Comparison of ENCODE assay signal across 9 mouse cellular contexts in genomic region chr11:108917422-108918324, GRCm38 (mm10). TPM values are rescaled to one million over a fixed set of nuclear protein-coding genes. Genes with fewer than 3 reads are reported as not detected.
DNase-seq lines count a peak whose midpoint lies in the region; ATAC-seq lines count a peak whose summit lies in the region.
"Had no signal": no experiment of that assay in that cellular context is flagged by ENCODE, and none has a peak within 500 bp of the region (broad histone marks: within the 10 kb centered on the region; RNA-seq: fewer than 3 reads in every experiment).

No protein-coding gene starts in this region.

- H3K4me3 ChIP-seq in intestine, embryonic 16.5 days (ENCODE audit: low read length): no peak overlapping the region
- H3K4me3 ChIP-seq in intestine, embryonic 15.5 days (replicated peaks): no peak overlapping the region
- peak overlapping the region; percentile 33 for H3K4me3 ChIP-seq in hindbrain, embryonic 10.5 days
- H3K4me3 ChIP-seq: liver, embryonic 15.5 days had no signal

- peaks cover 3% of the 10 kb centered on the region; the same call in 1 of the 2 replicates for H3K9me3 ChIP-seq in intestine, embryonic 16.5 days (ENCODE audit: control insufficient read depth, low read length)
- no peaks in the 10 kb centered on the region for H3K9me3 ChIP-seq in intestine, embryonic 15.5 days
- H3K9me3 ChIP-seq in hindbrain, embryonic 10.5 days: peaks cover 5% of the 10 kb centered on the region; the same call in 1 of the 2 replicates
- H3K9me3 ChIP-seq: liver, embryonic 15.5 days had no signal

- 28% methylated on average over 12 of the region's 12 CpGs for WGBS in intestine, embryonic 16.5 days
- 32% methylated on average over 12 of the region's 12 CpGs for WGBS in intestine, embryonic 15.5 days
- 7% methylated on average over 12 of the region's 12 CpGs for WGBS in hindbrain, embryonic 10.5 days

- ATAC-seq in intestine, embryonic 16.5 days: no peak
- ATAC-seq in intestine, embryonic 15.5 days: no peak

- peak; percentile 74 for DNase-seq in embryo, embryonic 10.5 days (ENCODE audit: low spot score)
- peak; percentile 75 for DNase-seq in hindbrain, embryonic 10.5 days (ENCODE audit: low spot score)
- DNase-seq in mesoderm, embryonic 11.5 days (ENCODE audit: low read depth, low spot score): peak; percentile 52
- no peak for DNase-seq in adrenal gland, postnatal 10 days
- no peak for DNase-seq in cerebellum, postnatal 25 days
- DNase-seq in cerebellum, postnatal 36 days: no peak

- H3K4me1 ChIP-seq in intestine, embryonic 16.5 days (ENCODE audit: control insufficient read depth, insufficient read depth, low read length): peaks cover 12% of the 10 kb centered on the region
- H3K4me1 ChIP-seq in intestine, embryonic 15.5 days (replicated peaks): 0 out of 2 replicates have a peak, but pooled peaks cover 8% of the 10 kb centered on the region
- H3K4me1 ChIP-seq in hindbrain, embryonic 10.5 days (replicated peaks): peaks cover 36% of the 10 kb centered on the region

- no peaks in the 10 kb centered on the region for H3K36me3 ChIP-seq in intestine, embryonic 16.5 days (ENCODE audit: control insufficient read depth, insufficient read depth, low read length)
- H3K36me3 ChIP-seq in intestine, embryonic 15.5 days: no peaks in the 10 kb centered on the region
- H3K36me3 ChIP-seq in hindbrain, embryonic 10.5 days: no peaks in the 10 kb centered on the region
- H3K36me3 ChIP-seq: liver, embryonic 15.5 days had no signal

- H3K4me2 ChIP-seq in intestine, embryonic 16.5 days (ENCODE audit: low read depth, low read length): no peak overlapping the region
- no peak overlapping the region for H3K4me2 ChIP-seq in intestine, embryonic 15.5 days (replicated peaks)
- H3K4me2 ChIP-seq: liver, embryonic 15.5 days had no signal

- peak overlapping the region; percentile 41; the same call in 1 of the 2 replicates for H3K27ac ChIP-seq in intestine, embryonic 16.5 days (ENCODE audit: low read length)
- no peak overlapping the region for H3K27ac ChIP-seq in intestine, embryonic 15.5 days
- peak overlapping the region; percentile 85 for H3K27ac ChIP-seq in hindbrain, embryonic 10.5 days
- H3K27ac ChIP-seq: liver, embryonic 15.5 days had no signal

- no peak overlapping the region for H3K9ac ChIP-seq in intestine, embryonic 16.5 days (ENCODE audit: low read depth, low read length)
- H3K9ac ChIP-seq in intestine, embryonic 15.5 days: no peak overlapping the region
- H3K9ac ChIP-seq: liver, embryonic 15.5 days had no signal

- H3K27me3 ChIP-seq in intestine, embryonic 16.5 days (replicated peaks; ENCODE audit: control insufficient read depth, insufficient read depth, low read length): 0 out of 2 replicates have a peak, but pooled peaks cover 4% of the 10 kb centered on the region
- no peaks in the 10 kb centered on the region for H3K27me3 ChIP-seq in intestine, embryonic 15.5 days (replicated peaks)
- H3K27me3 ChIP-seq in hindbrain, embryonic 10.5 days (ENCODE audit: insufficient read depth, poor library complexity, severe bottlenecking): peaks cover 9% of the 10 kb centered on the region; the same call in 1 of the 2 replicates

RNA-seq across cellular contexts. Expression of gene Axin2, which starts 2.5 kb away (rescaled TPM):
- 2.8 and 3.2 TPM in 2 replicates for polyA plus RNA-seq in intestine, embryonic 16.5 days (2015; fragmentation: Nextera tagmentation; extraction: Ambion mirVana)
- polyA plus RNA-seq in intestine, embryonic 15.5 days (2015; fragmentation: Nextera tagmentation; extraction: Ambion mirVana): 4.7 and 5.4 TPM in 2 replicates
- 18.0 and 19.8 TPM in 2 replicates for polyA plus RNA-seq in hindbrain, embryonic 10.5 days (2016; fragmentation: Nextera tagmentation; extraction: Ambion mirVana)
- total RNA-seq in adrenal gland, postnatal 10 days (2021): 10 to 100 TPM; 31.5 to 35.3 TPM

Comparison
In these comparisons a context has a peak if more than half of its experiments do, and no peak if none do; other contexts are left out.
1. DNase-seq: peak in embryo, embryonic 10.5 days (single experiment), hindbrain, embryonic 10.5 days (single experiment) and mesoderm, embryonic 11.5 days (single experiment); none in adrenal gland, postnatal 10 days (single experiment), cerebellum, postnatal 25 days (0 of 2) and cerebellum, postnatal 36 days (0 of 2).